ENCODE assay signal across 9 mouse cellular contexts in the genomic region with DNA sequence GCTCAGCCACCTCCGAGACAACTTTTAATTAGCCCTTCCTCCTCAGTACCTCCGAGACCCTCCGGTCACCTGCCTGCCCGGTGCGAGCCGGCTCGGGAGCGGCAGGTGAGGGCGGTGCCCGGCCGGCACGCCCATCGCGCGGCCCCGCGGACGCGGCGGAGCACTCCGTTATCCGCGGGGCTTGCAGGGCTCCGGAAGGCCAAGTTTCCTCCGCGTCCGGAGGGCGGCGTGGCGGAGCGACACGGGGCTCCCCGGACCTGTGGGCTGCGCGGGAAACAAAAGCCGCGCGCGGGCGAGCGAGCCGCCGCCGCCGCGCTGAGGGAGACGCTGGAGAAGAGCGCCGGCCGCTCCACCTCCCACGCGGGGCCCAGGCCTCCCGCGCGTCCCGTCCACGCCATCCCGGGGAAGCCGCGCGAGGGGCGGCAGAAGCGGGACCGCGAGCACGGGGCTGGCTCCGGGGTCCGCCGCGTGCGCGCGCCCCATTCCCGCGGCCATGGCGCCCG. TPM values are rescaled to one million over a fixed set of nuclear protein-coding genes. Genes with fewer than 3 reads are reported as not detected.
A peak's percentile ranks its signal among the peaks of the same experiment; 100 is the strongest.
DNase-seq lines count a peak whose midpoint lies in the region; ATAC-seq and TF ChIP-seq lines count a peak whose summit lies in the region.
"Had no signal": no experiment of that assay in that cellular context is flagged by ENCODE, and none has a peak within 500 bp of the region (broad histone marks: within the 10 kb centered on the region; RNA-seq: fewer than 3 reads in every experiment).

No protein-coding gene starts in this region.

- H3ac ChIP-seq in myocyte (ENCODE audit: control insufficient read depth, insufficient read length) = peak overlapping the region; percentile 73

- H3K4me1 ChIP-seq in intestine, postnatal 0 days (replicated peaks; ENCODE audit: control insufficient read depth, insufficient read depth, low read length) = 0 out of 2 replicates have a peak, but pooled peaks cover 4% of the 10 kb centered on the region
- peaks cover 0 to 8% of the 10 kb centered on the region in 2 experiments; a peak in 3 of 4 replicates for H3K4me1 ChIP-seq in liver, embryonic 14.5 days (replicated peaks; ENCODE audit: control insufficient read depth in 2 of 2, insufficient read depth in 2 of 2, low read length in 1 of 2)
- H3K4me1 ChIP-seq in stomach, postnatal 0 days (replicated peaks; ENCODE audit: control insufficient read depth, insufficient read depth) = peaks cover 3% of the 10 kb centered on the region; the same call in 1 of the 2 replicates

- H3K4me2 ChIP-seq in intestine, postnatal 0 days (replicated peaks; ENCODE audit: low read depth) = peak overlapping the region; percentile 71
- H3K4me2 ChIP-seq in liver, embryonic 14.5 days (ENCODE audit: low read depth) = peak overlapping the region; percentile 86
- peak overlapping the region; percentile 92 for H3K4me2 ChIP-seq in myocyte (ENCODE audit: low read depth)
- H3K4me2 ChIP-seq in stomach, postnatal 0 days (replicated peaks; ENCODE audit: low read depth) = peak overlapping the region; percentile 64

- no peaks in the 10 kb centered on the region for H3K27me3 ChIP-seq in intestine, postnatal 0 days (replicated peaks; ENCODE audit: control insufficient read depth, insufficient read depth, low read length)
- H3K27me3 ChIP-seq in liver, embryonic 14.5 days (ENCODE audit: control insufficient read depth, insufficient read depth, low read length) = no peaks in the 10 kb centered on the region; the same call in 1 of the 2 replicates
- H3K27me3 ChIP-seq in myocyte (ENCODE audit: control insufficient read depth, insufficient read depth, insufficient read length) = no peaks in the 10 kb centered on the region
- no peaks in the 10 kb centered on the region for H3K27me3 ChIP-seq in stomach, postnatal 0 days (ENCODE audit: control insufficient read depth, insufficient read depth, low read length)

- peak overlapping the region; percentile 94 for H3K9ac ChIP-seq in intestine, postnatal 0 days (ENCODE audit: low read depth, low read length)
- peak overlapping the region; percentile 70 for H3K9ac ChIP-seq in liver, embryonic 14.5 days (replicated peaks)
- H3K9ac ChIP-seq in stomach, postnatal 0 days (ENCODE audit: low read length) = peak overlapping the region; percentile 92

- peaks cover 14% of the 10 kb centered on the region for H3K79me2 ChIP-seq in myocyte (ENCODE audit: control insufficient read depth, insufficient read depth)

- DNase-seq in retina, adult 2 months (ENCODE audit: low read depth, low spot score) = peak; percentile 18
- DNase-seq in retina, embryonic 14.5 days (ENCODE audit: low spot score) = no peak
- peak; percentile 42 for DNase-seq in cerebellum, adult 8-10 months
- DNase-seq in heart, adult 18-20 months = peak; percentile 65 to 79
- no peak for DNase-seq in liver, embryonic 14.5 days (ENCODE audit: low read depth in 3 of 3, low spot score in 3 of 3)
- DNase-seq in stomach, postnatal 0 days (ENCODE audit: low spot score) = peak; percentile 61

- H3K36me3 ChIP-seq in intestine, postnatal 0 days (ENCODE audit: control insufficient read depth, insufficient read depth) = 0 out of 2 replicates have a peak, but pooled peaks cover 4% of the 10 kb centered on the region
- no peaks in the 10 kb centered on the region for H3K36me3 ChIP-seq in liver, embryonic 14.5 days (replicated peaks; ENCODE audit: control insufficient read depth, insufficient read depth, low read depth)
- no peaks in the 10 kb centered on the region for H3K36me3 ChIP-seq in myocyte (ENCODE audit: control insufficient read depth, insufficient read depth)
- no peaks in the 10 kb centered on the region for H3K36me3 ChIP-seq in stomach, postnatal 0 days (ENCODE audit: control insufficient read depth, insufficient read depth, low read length)

- H3K9me3 ChIP-seq in intestine, postnatal 0 days (ENCODE audit: control insufficient read depth) = no peaks in the 10 kb centered on the region
- H3K9me3 ChIP-seq in liver, embryonic 14.5 days (ENCODE audit: control insufficient read depth, low read length) = no peaks in the 10 kb centered on the region
- no peaks in the 10 kb centered on the region for H3K9me3 ChIP-seq in stomach, postnatal 0 days (ENCODE audit: control insufficient read depth, low read length)

- H3K27ac ChIP-seq in intestine, postnatal 0 days (ENCODE audit: low read depth, low read length) = peak overlapping the region; percentile 93
- H3K27ac ChIP-seq in liver, embryonic 14.5 days = no peak overlapping the region; the same call in 1 of the 2 replicates
- H3K27ac ChIP-seq in stomach, postnatal 0 days (replicated peaks) = peak overlapping the region; percentile 94

- TF ChIP-seq CTCF in intestine, postnatal 0 days (IDR thresholded peaks at IDR 0.05; ENCODE audit: low read depth) = peak; percentile 49
- TF ChIP-seq CTCF in liver, embryonic 14.5 days (IDR thresholded peaks at IDR 0.05; ENCODE audit: low read depth) = no peak
- TF ChIP-seq CTCF in stomach, postnatal 0 days (IDR thresholded peaks at IDR 0.05; ENCODE audit: low read depth) = peak; percentile 40

- 0% methylated on average over 53 of the region's 77 CpGs for WGBS in intestine, postnatal 0 days
- WGBS in liver, embryonic 14.5 days (ENCODE audit: insufficient replicate concordance) = under 1% methylated on average over 66 of the region's 77 CpGs
- under 1% methylated on average over 48 of the region's 77 CpGs for WGBS in stomach, postnatal 0 days

- ATAC-seq in intestine, postnatal 0 days = peak; percentile 44
- ATAC-seq in liver, embryonic 14.5 days (ENCODE audit: insufficient read depth) = peak; percentile 28
- peak; percentile 25 for ATAC-seq in stomach, postnatal 0 days (ENCODE audit: low FRiP score, low TSS enrichment)

- no peak for TF ChIP-seq EP300 in liver, embryonic 14.5 days (IDR thresholded peaks at IDR 0.05; ENCODE audit: low read depth)
- no peak for TF ChIP-seq EP300 in stomach, postnatal 0 days (optimal IDR thresholded peaks at IDR 0.05)

- no peak for TF ChIP-seq POLR2A in myocyte (IDR thresholded peaks at IDR 0.05; ENCODE audit: insufficient read length, low read depth)

- peak overlapping the region; percentile 91 for H3K4me3 ChIP-seq in intestine, postnatal 0 days (ENCODE audit: low read depth, low read length)
- peak overlapping the region; percentile 77 to 85 for H3K4me3 ChIP-seq in liver, embryonic 14.5 days (ENCODE audit: insufficient read depth in 1 of 2, low read depth in 2 of 2, low read length in 2 of 2)
- peak overlapping the region; percentile 45 for H3K4me3 ChIP-seq in myocyte
- H3K4me3 ChIP-seq in stomach, postnatal 0 days (ENCODE audit: low read depth, low read length) = peak overlapping the region; percentile 89

TF ChIP-seq in myocyte, 11 proteins besides CTCF, POLR2A, EP300 and RAD21:
- TF ChIP-seq E2F4 (IDR thresholded peaks at IDR 0.05; ENCODE audit: insufficient read depth) (no peak), MYOG (IDR thresholded peaks at IDR 0.05; ENCODE audit: control insufficient read depth in 1 of 3, insufficient read depth in 1 of 3, insufficient read length in 2 of 3, low read depth in 2 of 3) (no peak), MYOD1 (IDR thresholded peaks at IDR 0.05; ENCODE audit: control insufficient read depth in 1 of 3, insufficient read length in 2 of 3, low read depth in 2 of 3) (no peak), SRF (IDR thresholded peaks at IDR 0.05; ENCODE audit: control insufficient read depth, insufficient read length, low read depth) (no peak), MAX (IDR thresholded peaks at IDR 0.05; ENCODE audit: low read depth) (no peak), TCF12 (IDR thresholded peaks at IDR 0.05; ENCODE audit: insufficient read depth, poor library complexity, severe bottlenecking) (no peak), REST (IDR thresholded peaks at IDR 0.05; ENCODE audit: insufficient read depth, insufficient read length) (no peak), USF1 (IDR thresholded peaks at IDR 0.05; ENCODE audit: low read depth) (no peak), POLR2AphosphoS2 (IDR thresholded peaks at IDR 0.05; ENCODE audit: insufficient read length, low read depth) (no peak), TCF3 (IDR thresholded peaks at IDR 0.05; ENCODE audit: insufficient read length, low read depth) (no peak), CEBPB (IDR thresholded peaks at IDR 0.05; ENCODE audit: insufficient read depth, poor library complexity, severe bottlenecking) (no peak)

RNA-seq across cellular contexts. Expression of a gene that starts 31.8 kb away (rescaled TPM):
- 100 to 1,000 TPM in 1 of 2 experiments, 10 to 100 TPM in 1; 65.4 to 103 TPM for total RNA-seq in heart, adult 18-20 months (2021)
- 9.7 and 10.1 TPM in 2 replicates for polyA plus RNA-seq in intestine, postnatal 0 days (2015; fragmentation: Nextera tagmentation; extraction: Ambion mirVana)
- 5.3 and 7.3 TPM in 2 replicates for polyA plus RNA-seq in liver, embryonic 14.5 days (2012; rRNA removed)
- 3.5 and 3.6 TPM in 2 replicates for polyA plus RNA-seq in liver, embryonic 14.5 days (2014; fragmentation: Nextera tagmentation; extraction: Ambion mirVana)
- polyA plus RNA-seq in myocyte (2012; fragmentation: generic; extraction: Trizol) = 11.6 TPM
- polyA plus RNA-seq in stomach, postnatal 0 days (2015; fragmentation: Nextera tagmentation; extraction: Ambion mirVana) = 9.2 and 11.8 TPM in 2 replicates

RNA-seq across cellular contexts. Expression of a gene that starts 45.1 kb away (rescaled TPM):
- not detected for total RNA-seq in heart, adult 18-20 months (2021)
- polyA plus RNA-seq in intestine, postnatal 0 days (2015; fragmentation: Nextera tagmentation; extraction: Ambion mirVana) = not detected in 2 replicates
- polyA plus RNA-seq in liver, embryonic 14.5 days (2012; rRNA removed) = 0.03 TPM in 1 of 2 replicates, not detected in the other
- not detected in 2 replicates for polyA plus RNA-seq in liver, embryonic 14.5 days (2014; fragmentation: Nextera tagmentation; extraction: Ambion mirVana)
- polyA plus RNA-seq in myocyte (2012; fragmentation: generic; extraction: Trizol) = not detected
- polyA plus RNA-seq in stomach, postnatal 0 days (2015; fragmentation: Nextera tagmentation; extraction: Ambion mirVana) = not detected in 2 replicates
- total RNA-seq: left cerebral cortex, postnatal 10 days had no signal

Comparison
In these comparisons a context has a peak if more than half of its experiments do, and no peak if none do; other contexts are left out.
1. DNase-seq: peak in retina, adult 2 months (single experiment), cerebellum, adult 8-10 months (single experiment), heart, adult 18-20 months (2 of 2) and stomach, postnatal 0 days (single experiment); none in retina, embryonic 14.5 days (single experiment) and liver, embryonic 14.5 days (0 of 3).
2. Peak in every context shown above with its lines, with median percentiles within 50 percentile points of each other: ATAC-seq, H3K4me2 ChIP-seq, H3K4me3 ChIP-seq and H3K9ac ChIP-seq.